Mouse (Mus musculus): ENCODE measurements around the gene Dpp3. TPM values are rescaled to one million over a fixed set of nuclear protein-coding genes. Genes with fewer than 3 reads are reported as not detected.

Gene Dpp3
- polyA plus RNA-seq, 1 experiment from 2014 or later: 44.1 TPM

- WGBS (ENCODE audit: insufficient replicate concordance): 55% methylated on average over 2 of the region's 2 CpGs
These were observed 8.8 kb upstream of the Dpp3 start for GRCm38 (mm10) chr19:4936896-4937295.

GRCm38 (mm10) chr19:4928781-4929180 is 694 bp upstream of the Dpp3 start:
- Histone ChIP-seq H3K27me3 (ENCODE audit: control insufficient read depth, insufficient read depth, low read depth, low read length) (no peaks in the 10 kb centered on the region), H3K9me3 (replicated peaks; ENCODE audit: control insufficient read depth, low read length) (no peaks in the 10 kb centered on the region), H3K4me2 (ENCODE audit: low read depth, low read length) (peak overlapping the region; percentile 81), H3K36me3 (ENCODE audit: control insufficient read depth, insufficient read depth) (no peaks in the 10 kb centered on the region), H3K4me3 (ENCODE audit: low read depth, low read length) (peak overlapping the region; percentile 82; the same call in 1 of the 2 replicates), H3K27ac (ENCODE audit: low read length) (no peak overlapping the region), H3K9ac (ENCODE audit: low read depth, low read length) (peak overlapping the region; percentile 60), H3K4me1 (ENCODE audit: control insufficient read depth, low read depth, low read length) (peaks cover 16% of the 10 kb centered on the region)
- WGBS (ENCODE audit: insufficient replicate concordance): 60% methylated on average over 5 of the region's 5 CpGs
- no peak for ATAC-seq (ENCODE audit: low read depth)

More at GRCm38 (mm10) chr19:4936896-4937295, 8.8 kb upstream of the Dpp3 start:
- Histone ChIP-seq H3K4me3 (ENCODE audit: low read depth, low read length) (no peak overlapping the region), H3K9me3 (replicated peaks; ENCODE audit: control insufficient read depth, low read length) (no peaks in the 10 kb centered on the region), H3K4me2 (ENCODE audit: low read depth, low read length) (no peak overlapping the region), H3K36me3 (ENCODE audit: control insufficient read depth, insufficient read depth) (no peaks in the 10 kb centered on the region), H3K9ac (ENCODE audit: low read depth, low read length) (no peak overlapping the region), H3K4me1 (ENCODE audit: control insufficient read depth, low read depth, low read length) (no peaks in the 10 kb centered on the region), H3K27me3 (ENCODE audit: control insufficient read depth, insufficient read depth, low read depth, low read length) (peaks cover 19% of the 10 kb centered on the region), H3K27ac (ENCODE audit: low read length) (no peak overlapping the region)
- no peak for ATAC-seq (ENCODE audit: low read depth)

GRCm38 (mm10) chr19:4925121-4925860 is 2.8 kb downstream of the Dpp3 start:
- no peak overlapping the region for H3K4me2 ChIP-seq (ENCODE audit: low read depth, low read length)
- H3K27me3 ChIP-seq (ENCODE audit: control insufficient read depth, insufficient read depth, low read depth, low read length): no peaks in the 10 kb centered on the region
- peaks cover 16% of the 10 kb centered on the region for H3K4me1 ChIP-seq (ENCODE audit: control insufficient read depth, low read depth, low read length)
- ATAC-seq (ENCODE audit: low read depth): no peak
- 87% methylated on average over 11 of the region's 11 CpGs for WGBS (ENCODE audit: insufficient replicate concordance)
- H3K4me3 ChIP-seq (ENCODE audit: low read depth, low read length): no peak overlapping the region
- H3K9me3 ChIP-seq (replicated peaks; ENCODE audit: control insufficient read depth, low read length): no peaks in the 10 kb centered on the region
- H3K9ac ChIP-seq (ENCODE audit: low read depth, low read length): no peak overlapping the region
- no peak overlapping the region for H3K27ac ChIP-seq (ENCODE audit: low read length)
- peaks cover 14% of the 10 kb centered on the region; the same call in 1 of the 2 replicates for H3K36me3 ChIP-seq (ENCODE audit: control insufficient read depth, insufficient read depth)

- no peak overlapping the region for H3K4me2 ChIP-seq (ENCODE audit: low read depth, low read length)
- no peak for ATAC-seq (ENCODE audit: low read depth)
- H3K27ac ChIP-seq (ENCODE audit: low read length): no peak overlapping the region
- H3K36me3 ChIP-seq (ENCODE audit: control insufficient read depth, insufficient read depth): peaks cover 39% of the 10 kb centered on the region
- H3K27me3 ChIP-seq (ENCODE audit: control insufficient read depth, insufficient read depth, low read depth, low read length): no peaks in the 10 kb centered on the region
- H3K9me3 ChIP-seq (replicated peaks; ENCODE audit: control insufficient read depth, low read length): no peaks in the 10 kb centered on the region
- H3K4me1 ChIP-seq (ENCODE audit: control insufficient read depth, low read depth, low read length): no peaks in the 10 kb centered on the region
- 74% methylated on average over 6 of the region's 6 CpGs for WGBS (ENCODE audit: insufficient replicate concordance)
- no peak overlapping the region for H3K9ac ChIP-seq (ENCODE audit: low read depth, low read length)
- H3K4me3 ChIP-seq (ENCODE audit: low read depth, low read length): no peak overlapping the region
These were observed 8.4 kb downstream of the Dpp3 start for GRCm38 (mm10) chr19:4919652-4920051.

GRCm38 (mm10) chr19:4916827-4917226 is 11.3 kb downstream of the Dpp3 start:
- H3K4me3 ChIP-seq (ENCODE audit: low read depth, low read length): no peak overlapping the region
- no peaks in the 10 kb centered on the region for H3K27me3 ChIP-seq (ENCODE audit: control insufficient read depth, insufficient read depth, low read depth, low read length)
- no peaks in the 10 kb centered on the region for H3K9me3 ChIP-seq (replicated peaks; ENCODE audit: control insufficient read depth, low read length)
- H3K36me3 ChIP-seq (ENCODE audit: control insufficient read depth, insufficient read depth): peaks cover 44% of the 10 kb centered on the region
- no peak for ATAC-seq (ENCODE audit: low read depth)
- H3K9ac ChIP-seq (ENCODE audit: low read depth, low read length): no peak overlapping the region
- WGBS (ENCODE audit: insufficient replicate concordance): 84% methylated on average over 10 of the region's 10 CpGs
- no peaks in the 10 kb centered on the region; the same call in 1 of the 2 replicates for H3K4me1 ChIP-seq (ENCODE audit: control insufficient read depth, low read depth, low read length)
- no peak overlapping the region for H3K4me2 ChIP-seq (ENCODE audit: low read depth, low read length)
- H3K27ac ChIP-seq (ENCODE audit: low read length): no peak overlapping the region

- no peak overlapping the region for H3K9ac ChIP-seq (ENCODE audit: low read depth, low read length)
- ATAC-seq (ENCODE audit: low read depth): no peak
- 80% methylated on average over 15 of the region's 15 CpGs for WGBS (ENCODE audit: insufficient replicate concordance)
- no peak overlapping the region for H3K4me2 ChIP-seq (ENCODE audit: low read depth, low read length)
- H3K27me3 ChIP-seq (ENCODE audit: control insufficient read depth, insufficient read depth, low read depth, low read length): no peaks in the 10 kb centered on the region
- peaks cover 43% of the 10 kb centered on the region for H3K36me3 ChIP-seq (ENCODE audit: control insufficient read depth, insufficient read depth)
- H3K27ac ChIP-seq (ENCODE audit: low read length): no peak overlapping the region
- H3K4me1 ChIP-seq (ENCODE audit: control insufficient read depth, low read depth, low read length): no peaks in the 10 kb centered on the region; the same call in 1 of the 2 replicates
- no peaks in the 10 kb centered on the region for H3K9me3 ChIP-seq (replicated peaks; ENCODE audit: control insufficient read depth, low read length)
- no peak overlapping the region for H3K4me3 ChIP-seq (ENCODE audit: low read depth, low read length)
These were observed 12.0 kb downstream of the Dpp3 start for GRCm38 (mm10) chr19:4915924-4916603.

- Histone ChIP-seq H3K27me3 (ENCODE audit: control insufficient read depth, insufficient read depth, low read depth, low read length) (no peaks in the 10 kb centered on the region), H3K9ac (ENCODE audit: low read depth, low read length) (no peak overlapping the region), H3K27ac (ENCODE audit: low read length) (no peak overlapping the region), H3K4me3 (ENCODE audit: low read depth, low read length) (no peak overlapping the region), H3K9me3 (replicated peaks; ENCODE audit: control insufficient read depth, low read length) (no peaks in the 10 kb centered on the region), H3K4me1 (ENCODE audit: control insufficient read depth, low read depth, low read length) (peaks cover 3% of the 10 kb centered on the region; the same call in 1 of the 2 replicates), H3K36me3 (ENCODE audit: control insufficient read depth, insufficient read depth) (peaks cover 18% of the 10 kb centered on the region), H3K4me2 (ENCODE audit: low read depth, low read length) (no peak overlapping the region)
- WGBS (ENCODE audit: insufficient replicate concordance): 74% methylated on average over 7 of the region's 7 CpGs
- ATAC-seq (ENCODE audit: low read depth): no peak
These were observed 18.7 kb downstream of the Dpp3 start for GRCm38 (mm10) chr19:4909376-4909775.

- Histone ChIP-seq H3K4me3 (ENCODE audit: low read depth, low read length) (no peak overlapping the region), H3K9me3 (replicated peaks; ENCODE audit: control insufficient read depth, low read length) (no peaks in the 10 kb centered on the region), H3K36me3 (ENCODE audit: control insufficient read depth, insufficient read depth) (peaks cover 8% of the 10 kb centered on the region; the same call in 1 of the 2 replicates), H3K27ac (ENCODE audit: low read length) (no peak overlapping the region), H3K27me3 (ENCODE audit: control insufficient read depth, insufficient read depth, low read depth, low read length) (no peaks in the 10 kb centered on the region), H3K4me2 (ENCODE audit: low read depth, low read length) (no peak overlapping the region), H3K4me1 (ENCODE audit: control insufficient read depth, low read depth, low read length) (peaks cover 3% of the 10 kb centered on the region; the same call in 1 of the 2 replicates), H3K9ac (ENCODE audit: low read depth, low read length) (no peak overlapping the region)
- WGBS (ENCODE audit: insufficient replicate concordance): 66% methylated on average over 4 of the region's 4 CpGs
- no peak for ATAC-seq (ENCODE audit: low read depth)
These were observed 20.0 kb downstream of the Dpp3 start for GRCm38 (mm10) chr19:4908107-4908506.
